ENCODE assay signal across 26 mouse cellular contexts in genomic region chr14:114781821-114782220, GRCm38 (mm10).
"Had no signal": no experiment of that assay in that cellular context is flagged by ENCODE, and none has a peak within 500 bp of the region (broad histone marks: within the 10 kb centered on the region; RNA-seq: fewer than 3 reads in every experiment).

No protein-coding gene starts in this region.

- ATAC-seq: hindbrain, embryonic 16.5 days; inflammation-experienced regulatory T-cells, adult 6 months; intestine, embryonic 15.5 days; intestine, postnatal 0 days; liver, embryonic 12.5 days had no signal

- H3K4me2 ChIP-seq: heart, embryonic 11.5 days; heart, embryonic 13.5 days; heart, embryonic 15.5 days; hindbrain, embryonic 14.5 days; intestine, embryonic 15.5 days; limb, embryonic 13.5 days; limb, embryonic 15.5 days; liver, embryonic 12.5 days had no signal

- H3K4me1 ChIP-seq: heart, embryonic 13.5 days; heart, embryonic 15.5 days; intestine, embryonic 15.5 days; limb, embryonic 13.5 days; limb, embryonic 15.5 days; liver, embryonic 12.5 days had no signal

- H3K9me3 ChIP-seq: heart, embryonic 13.5 days; heart, embryonic 15.5 days; intestine, embryonic 15.5 days; limb, embryonic 13.5 days; limb, embryonic 15.5 days; liver, embryonic 12.5 days had no signal

- DNase-seq: gastrocnemius, adult 2 months; gastrocnemius, postnatal 10 days; gastrocnemius, postnatal 25 days; heart, adult 2 months; heart, postnatal 14 days; heart, postnatal 36 days; kidney, adult 18-20 months; kidney, adult 8-10 months; kidney, postnatal 10 days; kidney, postnatal 25 days; kidney, postnatal 4 days; left cerebral cortex, postnatal 4 days had no signal

- H3K27me3 ChIP-seq: heart, embryonic 13.5 days; heart, embryonic 15.5 days; intestine, embryonic 15.5 days; limb, embryonic 13.5 days; limb, embryonic 15.5 days; liver, embryonic 12.5 days had no signal

- H3K36me3 ChIP-seq: heart, embryonic 13.5 days; heart, embryonic 15.5 days; intestine, embryonic 15.5 days; limb, embryonic 13.5 days; limb, embryonic 15.5 days; liver, embryonic 12.5 days had no signal

- H3K27ac ChIP-seq: gastrocnemius, adult 2 months; heart, adult 2 months; heart, embryonic 13.5 days; heart, embryonic 15.5 days; hindbrain, embryonic 14.5 days; intestine, embryonic 15.5 days; layer of hippocampus, adult 2 months; left cerebral cortex, adult 2 months; limb, embryonic 13.5 days; limb, embryonic 15.5 days; liver, embryonic 12.5 days; liver, embryonic 14.5 days had no signal

- H3K9ac ChIP-seq: heart, embryonic 13.5 days; heart, embryonic 15.5 days; hindbrain, embryonic 14.5 days; intestine, embryonic 15.5 days; limb, embryonic 13.5 days; limb, embryonic 15.5 days; liver, embryonic 12.5 days; liver, embryonic 14.5 days had no signal

- H3K4me3 ChIP-seq: gastrocnemius, adult 2 months; heart, adult 2 months; heart, embryonic 13.5 days; heart, embryonic 15.5 days; intestine, embryonic 15.5 days; layer of hippocampus, adult 2 months; left cerebral cortex, adult 2 months; limb, embryonic 13.5 days; limb, embryonic 15.5 days; liver, embryonic 12.5 days had no signal
